Mouse (Mus musculus): ENCODE measurements around the gene Ncoa5. TPM values are rescaled to one million over a fixed set of nuclear protein-coding genes. Genes with fewer than 3 reads are reported as not detected.
A peak's percentile ranks its signal among the peaks of the same experiment; 100 is the strongest.

Ncoa5 gene
- polyA plus RNA-seq, 1 experiment from 2014 or later, result 79.5 TPM

GRCm38 (mm10) chr2:164952448-164952847 lies 82.2 kb downstream of the Ncoa5 start:
- Histone ChIP-seq H3K4me3 (ENCODE audit: low read depth, low read length) (no peak overlapping the region), H3K36me3 (ENCODE audit: control insufficient read depth, insufficient read depth, low read length) (no peaks in the 10 kb centered on the region), H3K9ac (ENCODE audit: low read depth, low read length) (no peak overlapping the region), H3K9me3 (ENCODE audit: control insufficient read depth, low read length) (no peaks in the 10 kb centered on the region), H3K27ac (ENCODE audit: low read depth, low read length) (no peak overlapping the region), H3K4me2 (replicated peaks; ENCODE audit: low read depth, low read length) (no peak overlapping the region), H3K4me1 (replicated peaks; ENCODE audit: control insufficient read depth, insufficient read depth, low read length) (no peaks in the 10 kb centered on the region; the same call in 1 of the 2 replicates), H3K27me3 (ENCODE audit: control insufficient read depth, insufficient read depth, low read length) (peaks cover 44% of the 10 kb centered on the region)
- DNase-seq (ENCODE audit: low spot score) (peak; percentile 29), ATAC-seq (ENCODE audit: low FRiP score) (no peak)
- WGBS, result 41% methylated on average over 13 of the region's 13 CpGs

DNA sequence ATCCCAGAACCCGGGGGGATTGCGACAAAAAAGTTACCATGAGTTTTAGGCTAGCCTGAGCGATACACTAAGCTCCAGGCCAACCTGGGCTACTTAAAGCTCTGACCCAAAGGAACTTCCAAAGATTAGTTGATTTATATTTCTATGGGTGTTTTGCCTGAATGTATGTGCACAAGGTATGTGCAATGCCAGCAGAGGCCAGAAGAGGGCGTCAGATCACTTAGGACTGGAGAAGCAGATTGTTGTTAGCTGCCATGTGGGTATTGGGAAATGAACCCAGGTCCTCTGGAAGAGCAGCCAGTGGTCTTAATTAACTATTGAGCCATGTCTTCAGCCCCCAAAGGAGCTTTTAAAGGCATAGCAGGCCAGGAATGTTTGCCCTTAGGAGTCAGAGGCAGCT lies 82.9 kb downstream of the Ncoa5 start:
- Histone ChIP-seq H3K4me3 (ENCODE audit: low read depth, low read length) (no peak overlapping the region), H3K27ac (ENCODE audit: low read depth, low read length) (no peak overlapping the region), H3K27me3 (ENCODE audit: control insufficient read depth, insufficient read depth, low read length) (peaks cover 49% of the 10 kb centered on the region), H3K4me1 (replicated peaks; ENCODE audit: control insufficient read depth, insufficient read depth, low read length) (no peaks in the 10 kb centered on the region; the same call in 1 of the 2 replicates), H3K4me2 (replicated peaks; ENCODE audit: low read depth, low read length) (no peak overlapping the region), H3K9ac (ENCODE audit: low read depth, low read length) (no peak overlapping the region), H3K36me3 (ENCODE audit: control insufficient read depth, insufficient read depth, low read length) (no peaks in the 10 kb centered on the region), H3K9me3 (ENCODE audit: control insufficient read depth, low read length) (no peaks in the 10 kb centered on the region)
- ATAC-seq (ENCODE audit: low FRiP score) (no peak), DNase-seq (ENCODE audit: low spot score) (no peak)
- WGBS, result 81% methylated on average over 4 of the region's 4 CpGs

DNA sequence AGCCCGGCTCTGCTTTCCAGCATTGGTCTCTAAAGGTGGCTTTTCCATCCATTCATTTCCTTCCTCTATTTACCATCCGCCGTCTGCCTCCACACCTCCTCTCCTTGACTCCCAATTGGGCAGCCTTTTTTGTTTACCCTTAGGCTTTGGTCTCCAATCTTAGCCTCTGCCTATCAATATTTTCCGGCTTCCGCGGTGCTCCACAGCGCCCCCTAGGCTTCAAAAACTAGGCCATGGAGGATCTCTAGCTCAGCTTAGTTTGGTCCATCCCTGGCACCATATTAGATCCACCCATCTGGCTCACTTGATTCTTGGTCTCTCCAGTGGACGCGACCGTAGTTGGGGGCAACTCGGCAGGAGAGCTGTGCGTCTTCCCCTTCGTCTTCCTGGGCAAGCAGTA lies 84.2 kb downstream of the Ncoa5 start:
- peak; percentile 69 for DNase-seq (ENCODE audit: low spot score)
- Histone ChIP-seq H3K27me3 (ENCODE audit: control insufficient read depth, insufficient read depth, low read length) (peaks cover 50% of the 10 kb centered on the region), H3K9me3 (ENCODE audit: control insufficient read depth, low read length) (no peaks in the 10 kb centered on the region), H3K4me2 (replicated peaks; ENCODE audit: low read depth, low read length) (no peak overlapping the region), H3K36me3 (ENCODE audit: control insufficient read depth, insufficient read depth, low read length) (no peaks in the 10 kb centered on the region), H3K4me1 (replicated peaks; ENCODE audit: control insufficient read depth, insufficient read depth, low read length) (no peaks in the 10 kb centered on the region; the same call in 1 of the 2 replicates), H3K27ac (ENCODE audit: low read depth, low read length) (no peak overlapping the region), H3K4me3 (ENCODE audit: low read depth, low read length) (no peak overlapping the region), H3K9ac (ENCODE audit: low read depth, low read length) (no peak overlapping the region)
- WGBS, result 28% methylated on average over 13 of the region's 13 CpGs
- ATAC-seq (ENCODE audit: low FRiP score), result no peak

Other genes with a start within 250 kb of the Ncoa5 start
- 8.6 and 11.6 TPM in 2 replicates for gene Snx21, start 249.0 kb downstream of the Ncoa5 start, polyA plus RNA-seq (2014; fragmentation: Nextera tagmentation; extraction: Ambion mirVana)
- gene Acot8, start 230.0 kb downstream of the Ncoa5 start, polyA plus RNA-seq (2014; fragmentation: Nextera tagmentation; extraction: Ambion mirVana), result 11.9 and 12.8 TPM in 2 replicates
- 13.3 and 13.7 TPM in 2 replicates for gene Zswim3, start 229.8 kb downstream of the Ncoa5 start, polyA plus RNA-seq (2014; fragmentation: Nextera tagmentation; extraction: Ambion mirVana)
- 22.9 and 23.0 TPM in 2 replicates for gene Zswim1, start 212.2 kb downstream of the Ncoa5 start, polyA plus RNA-seq (2014; fragmentation: Nextera tagmentation; extraction: Ambion mirVana)
- not detected in 2 replicates for gene Spata25, start 206.3 kb downstream of the Ncoa5 start, polyA plus RNA-seq (2014; fragmentation: Nextera tagmentation; extraction: Ambion mirVana)
- gene Ctsa, start 202.0 kb downstream of the Ncoa5 start, polyA plus RNA-seq (2014; fragmentation: Nextera tagmentation; extraction: Ambion mirVana), result 85.7 and 92.0 TPM in 2 replicates
- gene Neurl2, start 201.4 kb downstream of the Ncoa5 start, polyA plus RNA-seq (2014; fragmentation: Nextera tagmentation; extraction: Ambion mirVana), result 3.0 and 4.4 TPM in 2 replicates
- gene Pltp, start 177.2 kb downstream of the Ncoa5 start, polyA plus RNA-seq (2014; fragmentation: Nextera tagmentation; extraction: Ambion mirVana), result 62.2 and 67.6 TPM in 2 replicates
- gene Pcif1, start 155.6 kb downstream of the Ncoa5 start, polyA plus RNA-seq (2014; fragmentation: Nextera tagmentation; extraction: Ambion mirVana), result 58.1 and 60.0 TPM in 2 replicates
- 8.6 and 8.8 TPM in 2 replicates for gene Zfp335, start 123.1 kb downstream of the Ncoa5 start, polyA plus RNA-seq (2014; fragmentation: Nextera tagmentation; extraction: Ambion mirVana)
- gene Mmp9, start 94.1 kb downstream of the Ncoa5 start, polyA plus RNA-seq (2014; fragmentation: Nextera tagmentation; extraction: Ambion mirVana), result 1.3 TPM in 2 replicates
- gene Slc12a5, start 74.1 kb downstream of the Ncoa5 start, polyA plus RNA-seq (2014; fragmentation: Nextera tagmentation; extraction: Ambion mirVana), result 7.4 and 7.5 TPM in 2 replicates
- gene Cd40, start 20.8 kb upstream of the Ncoa5 start, polyA plus RNA-seq (2014; fragmentation: Nextera tagmentation; extraction: Ambion mirVana), result 4.6 and 4.9 TPM in 2 replicates
- gene 1700025C18Rik, start 55.9 kb upstream of the Ncoa5 start, polyA plus RNA-seq (2014; fragmentation: Nextera tagmentation; extraction: Ambion mirVana), result not detected in 2 replicates
- 4.6 and 5.6 TPM in 2 replicates for gene Cdh22, start 200.0 kb upstream of the Ncoa5 start, polyA plus RNA-seq (2014; fragmentation: Nextera tagmentation; extraction: Ambion mirVana)